8 mouse cellular contexts compared by ENCODE assay signal in genomic region chr14:74733397-74733796, GRCm38 (mm10). TPM values are rescaled to one million over a fixed set of nuclear protein-coding genes. Genes with fewer than 3 reads are reported as not detected.
A peak's percentile ranks its signal among the peaks of the same experiment; 100 is the strongest.
DNase-seq lines count a peak whose midpoint lies in the region; ATAC-seq and TF ChIP-seq lines count a peak whose summit lies in the region.

No protein-coding gene starts in this region.

- peak overlapping the region; percentile 61 for H3K4me2 ChIP-seq in kidney, embryonic 14.5 days (replicated peaks; ENCODE audit: low read depth, low read length)
- peak overlapping the region; percentile 65 for H3K4me2 ChIP-seq in intestine, embryonic 14.5 days (ENCODE audit: low read length)
- peak overlapping the region; percentile 73 for H3K4me2 ChIP-seq in myocyte (ENCODE audit: low read depth)

- no peak overlapping the region for H3ac ChIP-seq in myocyte (ENCODE audit: control insufficient read depth, insufficient read length)

- intact Hi-C loops in left cerebral cortex, postnatal 10 days (cut with DNase I) = no loop called here

- no peaks in the 10 kb centered on the region for H3K9me3 ChIP-seq in kidney, embryonic 14.5 days (ENCODE audit: control insufficient read depth, low read length)
- no peaks in the 10 kb centered on the region for H3K9me3 ChIP-seq in intestine, embryonic 14.5 days (ENCODE audit: control insufficient read depth, low read length)

- H3K36me3 ChIP-seq in kidney, embryonic 14.5 days (ENCODE audit: control insufficient read depth, insufficient read depth, low read length) = peaks cover 18% of the 10 kb centered on the region
- H3K36me3 ChIP-seq in intestine, embryonic 14.5 days (ENCODE audit: control insufficient read depth, insufficient read depth, low read length) = peaks cover 22% of the 10 kb centered on the region
- peaks cover 31% of the 10 kb centered on the region for H3K36me3 ChIP-seq in myocyte (ENCODE audit: control insufficient read depth, insufficient read depth)

- 0 out of 2 replicates have a peak, but pooled peaks cover 5% of the 10 kb centered on the region for H3K4me1 ChIP-seq in kidney, embryonic 14.5 days (ENCODE audit: control insufficient read depth, insufficient read depth, low read length)
- H3K4me1 ChIP-seq in intestine, embryonic 14.5 days (replicated peaks; ENCODE audit: control insufficient read depth, insufficient read depth, low read length) = peaks cover 5% of the 10 kb centered on the region

- peak overlapping the region; percentile 84; the same call in 1 of the 2 replicates for H3K9ac ChIP-seq in kidney, embryonic 14.5 days (ENCODE audit: low read depth, low read length)
- no peak overlapping the region for H3K9ac ChIP-seq in intestine, embryonic 14.5 days (ENCODE audit: low read length)

- peak overlapping the region; percentile 82; the same call in 1 of the 2 replicates for H3K4me3 ChIP-seq in kidney, embryonic 14.5 days (ENCODE audit: low read length)
- H3K4me3 ChIP-seq in intestine, embryonic 14.5 days (ENCODE audit: low read depth, low read length) = peak overlapping the region; percentile 77
- peak overlapping the region; percentile 64 for H3K4me3 ChIP-seq in myocyte

- no peaks in the 10 kb centered on the region for H3K27me3 ChIP-seq in kidney, embryonic 14.5 days (ENCODE audit: control insufficient read depth, insufficient read depth, low read length)
- no peaks in the 10 kb centered on the region for H3K27me3 ChIP-seq in intestine, embryonic 14.5 days (replicated peaks; ENCODE audit: control insufficient read depth, insufficient read depth, low read length)
- no peaks in the 10 kb centered on the region for H3K27me3 ChIP-seq in myocyte (ENCODE audit: control insufficient read depth, insufficient read depth, insufficient read length)

- peaks cover 38% of the 10 kb centered on the region for H3K79me2 ChIP-seq in myocyte (ENCODE audit: control insufficient read depth, insufficient read depth)

- TF ChIP-seq POLR2A in myocyte (IDR thresholded peaks at IDR 0.05; ENCODE audit: insufficient read length, low read depth) = no peak

- 67% methylated on average over 2 of the region's 2 CpGs for WGBS in kidney, embryonic 14.5 days
- 62% methylated on average over 2 of the region's 2 CpGs for WGBS in intestine, embryonic 14.5 days

- no peak overlapping the region for H3K27ac ChIP-seq in kidney, embryonic 14.5 days (ENCODE audit: low read depth, low read length)
- H3K27ac ChIP-seq in intestine, embryonic 14.5 days (ENCODE audit: low read depth) = no peak overlapping the region

- DNase-seq in kidney, adult 11 months = no peak
- peak; percentile 47 for DNase-seq in c-Kit-positive CD71-positive TER-119-positive erythroid progenitor cells, embryonic 14.5 days (ENCODE audit: low spot score)
- DNase-seq in intestine, embryonic 14.5 days (ENCODE audit: low spot score) = no peak
- DNase-seq in left cerebral cortex, postnatal 10 days (ENCODE audit: extremely low spot score in 1 of 2, low spot score in 2 of 2) = no peak
- DNase-seq in right cerebral cortex, adult 2 months (ENCODE audit: low spot score in 2 of 2) = no peak

- ATAC-seq in kidney, embryonic 14.5 days (ENCODE audit: low FRiP score, low TSS enrichment) = no peak
- ATAC-seq in intestine, embryonic 14.5 days (replicated peaks; ENCODE audit: low FRiP score, low TSS enrichment, low read depth) = no peak
- no peak for ATAC-seq in cerebellum, adult (ENCODE audit: insufficient number of reproducible peaks, low FRiP score, low TSS enrichment)

TF ChIP-seq in myocyte, 11 proteins besides CTCF, POLR2A, EP300 and RAD21:
- TF ChIP-seq POLR2AphosphoS2 (IDR thresholded peaks at IDR 0.05; ENCODE audit: insufficient read length, low read depth) (no peak), CEBPB (IDR thresholded peaks at IDR 0.05; ENCODE audit: insufficient read depth, poor library complexity, severe bottlenecking) (0 out of 2 replicates have a peak, but pooled peaks have one; percentile 7)

RNA-seq across cellular contexts. Expression of gene Esd, which starts 1.3 kb away (rescaled TPM):
- 433 and 467 TPM in 2 replicates for polyA plus RNA-seq in kidney, embryonic 14.5 days (2014; fragmentation: Nextera tagmentation; extraction: Ambion mirVana)
- 380 and 386 TPM in 2 replicates for polyA plus RNA-seq in intestine, embryonic 14.5 days (2014; fragmentation: Nextera tagmentation; extraction: Ambion mirVana)
- polyA plus RNA-seq in myocyte (2012; fragmentation: generic; extraction: Trizol) = 320 TPM
- 10 to 100 TPM; 89.6 to 93.4 TPM for total RNA-seq in left cerebral cortex, postnatal 10 days (2021)
